Mouse (Mus musculus) liver, embryonic 14.5 days (tissue): ENCODE data around the gene Ccnl1. TPM values are rescaled to one million over a fixed set of nuclear protein-coding genes. Genes with fewer than 3 reads are reported as not detected.

Experiments
- ATAC-seq: fragments of 200-750 bp; cut with Nextera tagmentation; 2 replicates; pipeline ENCODE4 v1.8.0; 2017; ENCODE audit warnings: moderate number of reproducible peaks, mild to moderate bottlenecking, moderate library complexity; ENCODE audit not compliant: insufficient read depth
- DNase-seq, 3 experiments: peaks; one replicate each; pipeline ENCODE4 v3.0.0-alpha.2; 2012 to 2013; ENCODE audit warnings: low read depth in 3 of 3, low spot score in 3 of 3
- H3K27ac ChIP-seq: fragments of 300-500 bp; sonication (generic); 2 replicates; pipeline ENCODE4 v1.5.1; 2014; ENCODE audit warnings: moderate library complexity, mild to moderate bottlenecking, control low read depth, inconsistent platforms
- H3K27me3 ChIP-seq: fragments of 300-500 bp; sonication (generic); 2 replicates; pipeline ENCODE4 v1.6.1; 2014; ENCODE audit warnings: mild to moderate bottlenecking, low read length, moderate library complexity; ENCODE audit not compliant: control insufficient read depth, insufficient read depth
- H3K36me3 ChIP-seq: fragments of 300-500 bp; sonication (generic); replicated peaks from 2 replicates; pipeline ENCODE4 v1.6.1; 2014; ENCODE audit warnings: low read depth; ENCODE audit not compliant: control insufficient read depth, insufficient read depth
- H3K4me1 ChIP-seq, 2 experiments: fragments of 200-500 bp in 1 of 2; fragments of 300-500 bp in 1 of 2; sonication (generic) in 1 of 2; replicated peaks; 2 replicates each; pipeline ENCODE4 v1.6.1; 2012 to 2014; ENCODE audit warnings: antibody characterized with exemption in 1 of 2, inconsistent platforms in 1 of 2, low read length in 1 of 2; ENCODE audit not compliant: control insufficient read depth in 2 of 2, insufficient read depth in 2 of 2
- H3K4me2 ChIP-seq: fragments of 300-500 bp; sonication (generic); 2 replicates; pipeline ENCODE4 v1.6.1; 2014; ENCODE audit warnings: low read depth, mild to moderate bottlenecking, control low read depth, moderate library complexity
- H3K4me3 ChIP-seq, 2 experiments: fragments of 200-500 bp in 1 of 2; fragments of 300-500 bp in 1 of 2; sonication (generic) in 1 of 2; 2 replicates each; pipeline ENCODE4 v1.5.1; 2012 to 2014; ENCODE audit warnings: low read depth in 2 of 2, low read length in 2 of 2, mild to moderate bottlenecking in 2 of 2, control low read depth in 1 of 2, inconsistent platforms in 1 of 2, moderate library complexity in 1 of 2; ENCODE audit not compliant: insufficient read depth in 1 of 2
- H3K9ac ChIP-seq: fragments of 300-500 bp; sonication (generic); replicated peaks from 2 replicates; pipeline ENCODE4 v1.6.1; 2014; ENCODE audit warnings: mild to moderate bottlenecking, control low read depth, moderate library complexity
- H3K9me3 ChIP-seq: fragments of 300-500 bp; sonication (generic); 2 replicates; pipeline ENCODE4 v1.6.1; 2016; ENCODE audit warnings: low read length, mixed read lengths; ENCODE audit not compliant: control insufficient read depth
- CTCF ChIP-seq: IDR thresholded peaks from 2 replicates; pipeline ENCODE4 v1.5.1; 2016; ENCODE audit warnings: antibody characterized with exemption, low read depth, control low read depth
- EP300 ChIP-seq: IDR thresholded peaks from 2 replicates; pipeline ENCODE4 v1.6.1; 2016; ENCODE audit warnings: antibody characterized with exemption, low read depth
- WGBS: fragments of 180-500 bp; shearing (Covaris S2); extraction: QIAGEN DNeasy Blood & Tissue Kit; methylation state at CpG from one replicate; pipeline ENCODE4 v1.1.7; 2014; ENCODE audit not compliant: insufficient replicate concordance; 5-methylcytosine and 5-hydroxymethylcytosine counted together
- polyA plus RNA-seq, 2 experiments: library from polyadenylated mRNA; depleted of rRNA in 1 of 2; stranded (reverse) in 1 of 2; unstranded in 1 of 2; fragments of >200 nt; fragmentation: Nextera tagmentation in 1 of 2; extraction: Ambion mirVana in 1 of 2; gene quantifications; 2 replicates each; pipeline versions ENCODE4 v1.2.1 to v1.2.3; 2012 to 2014

Gene Ccnl1
- polyA plus RNA-seq, 2 experiments = 41.6 to 45.9 TPM

DNA sequence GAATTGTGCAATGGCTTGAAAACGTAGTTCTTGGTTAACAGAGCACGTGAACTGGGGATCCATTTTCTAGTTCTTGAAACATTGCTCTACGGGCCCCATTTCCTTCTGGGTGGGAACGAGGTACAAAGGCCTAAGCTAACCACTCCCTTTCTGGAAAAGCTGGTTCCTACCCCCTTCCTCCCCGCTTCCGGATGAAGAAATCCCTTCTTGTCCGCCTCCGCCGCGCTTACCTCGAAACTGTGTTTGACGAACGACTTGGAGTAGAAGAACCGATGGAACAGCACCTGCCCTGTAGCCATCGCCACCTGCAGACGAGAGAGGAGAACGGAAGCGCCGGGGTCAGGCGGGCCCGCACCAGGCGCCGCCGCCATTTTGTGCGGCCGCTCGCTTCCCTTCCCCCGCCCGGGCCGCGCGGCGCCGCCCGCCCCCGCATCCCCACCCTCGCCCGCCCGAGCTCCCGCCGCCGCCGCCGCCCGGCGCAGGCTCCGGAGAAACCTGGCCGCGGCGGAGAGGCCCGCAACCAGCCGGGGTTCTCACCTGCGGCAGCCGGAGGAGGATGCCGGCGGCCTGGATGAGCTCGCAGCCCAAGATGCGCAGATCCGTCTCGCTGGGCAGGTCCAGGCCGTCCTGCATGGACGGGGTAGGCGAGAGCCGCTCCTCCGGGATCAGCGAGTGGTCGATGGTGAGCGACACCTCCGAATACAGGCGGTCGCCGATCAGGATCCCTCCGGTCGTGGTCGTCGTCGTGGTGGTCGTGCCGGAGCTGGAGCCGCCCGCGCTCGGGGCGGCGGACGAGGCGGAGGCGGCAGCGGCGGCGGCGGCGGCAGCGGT, 563 bp downstream of the Ccnl1 start:
- peak; percentile 72 for ATAC-seq
- WGBS = under 1% methylated on average over 94 of the region's 94 CpGs
- H3K4me1 ChIP-seq = peaks cover 47 to 50% of the 10 kb centered on the region in 2 experiments

GRCm38 (mm10) chr3:65954499-65955391, 3.3 kb downstream of the Ccnl1 start:
- 66% methylated on average over 8 of the region's 8 CpGs for WGBS
- H3K4me2 ChIP-seq = peak overlapping the region; percentile 50
- peak overlapping the region; percentile 18 to 22; a peak in 3 of 4 replicates for H3K4me3 ChIP-seq
- no peaks in the 10 kb centered on the region for H3K9me3 ChIP-seq
- H3K4me1 ChIP-seq = peaks cover 24% of the 10 kb centered on the region in 2 experiments
- no peaks in the 10 kb centered on the region for H3K27me3 ChIP-seq
- H3K36me3 ChIP-seq = peaks cover 62% of the 10 kb centered on the region
- no peak overlapping the region for H3K9ac ChIP-seq
- DNase-seq = no peak
- TF ChIP-seq EP300 = no peak
- TF ChIP-seq CTCF = no peak
- no peak for ATAC-seq
- H3K27ac ChIP-seq = no peak overlapping the region

More for the DNA sequence above, 563 bp downstream of the Ccnl1 start:
- Histone ChIP-seq H3K4me3 (peak overlapping the region; percentile 90 to 96), H3K9ac (peak overlapping the region; percentile 100), H3K9me3 (no peaks in the 10 kb centered on the region), H3K27me3 (no peaks in the 10 kb centered on the region), H3K36me3 (peaks cover 39% of the 10 kb centered on the region), H3K27ac (peak overlapping the region; percentile 96), H3K4me2 (peak overlapping the region; percentile 96)
- TF ChIP-seq CTCF = peak; percentile 42
- no peak for TF ChIP-seq EP300
- peak in 2 of 3 experiments; percentile 47 to 61 for DNase-seq

GRCm38 (mm10) chr3:65950831-65951365, 7.2 kb downstream of the Ccnl1 start:
- Histone ChIP-seq H3K27ac (no peak overlapping the region), H3K9ac (no peak overlapping the region), H3K27me3 (no peaks in the 10 kb centered on the region), H3K36me3 (peaks cover 82% of the 10 kb centered on the region), H3K9me3 (no peaks in the 10 kb centered on the region), H3K4me3 (no peak overlapping the region), H3K4me2 (no peak overlapping the region), H3K4me1 (peaks cover 7% of the 10 kb centered on the region in 2 experiments; a peak in 3 of 4 replicates)
- DNase-seq (no peak), ATAC-seq (no peak)
- TF ChIP-seq EP300 (no peak), CTCF (no peak)
- WGBS = 85% methylated on average over 4 of the region's 4 CpGs

- H3K4me3 ChIP-seq = no peak overlapping the region
- H3K9me3 ChIP-seq = no peaks in the 10 kb centered on the region
- no peak for TF ChIP-seq CTCF
- TF ChIP-seq EP300 = no peak
- peaks cover 5 to 6% of the 10 kb centered on the region in 2 experiments; a peak in 3 of 4 replicates for H3K4me1 ChIP-seq
- no peaks in the 10 kb centered on the region for H3K27me3 ChIP-seq
- no peak overlapping the region for H3K9ac ChIP-seq
- H3K36me3 ChIP-seq = peaks cover 86% of the 10 kb centered on the region
- 85% methylated on average over 2 of the region's 2 CpGs for WGBS
- DNase-seq = no peak
- ATAC-seq = no peak
- no peak overlapping the region for H3K4me2 ChIP-seq
- H3K27ac ChIP-seq = no peak overlapping the region
These were observed 7.7 kb downstream of the Ccnl1 start for GRCm38 (mm10) chr3:65950304-65950703.
